Mouse (Mus musculus) cerebellum, adult 2 months (tissue): ENCODE measurements around the gene Cep104. TPM values are rescaled to one million over a fixed set of nuclear protein-coding genes. Genes with fewer than 3 reads are reported as not detected.

ENCODE experiments used
- DNase-seq, 2 experiments: peaks; one replicate each; pipeline ENCODE4 v3.0.0; 2021
- H3K27ac ChIP-seq: fragments of 200-500 bp; 2 replicates; pipeline ENCODE4 v1.5.1; 2012; ENCODE audit warnings: low read length, control low read depth, inconsistent platforms; ENCODE audit not compliant: insufficient read depth
- H3K27me3 ChIP-seq: fragments of 200-500 bp; 2 replicates; pipeline ENCODE4 v1.6.1; 2012; ENCODE audit warnings: inconsistent platforms, mild to moderate bottlenecking, low read length, moderate library complexity; ENCODE audit not compliant: control insufficient read depth, insufficient read depth
- H3K4me1 ChIP-seq: fragments of 200-500 bp; 2 replicates; pipeline ENCODE4 v1.6.1; 2011; ENCODE audit warnings: low read length; ENCODE audit not compliant: control insufficient read depth, insufficient read depth
- H3K4me3 ChIP-seq: fragments of 200-500 bp; replicated peaks from 2 replicates; pipeline ENCODE3; 2011; ENCODE audit warnings: mild to moderate bottlenecking, low read depth, low read length, control low read depth; ENCODE audit not compliant: insufficient read depth
- CTCF ChIP-seq: fragments of 200-500 bp; IDR thresholded peaks from 2 replicates; pipeline ENCODE4 v1.5.1; 2011; ENCODE audit warnings: low read depth, mild to moderate bottlenecking, control low read depth, low read length, moderate library complexity, borderline replicate concordance; ENCODE audit not compliant: insufficient read depth
- POLR2A ChIP-seq: fragments of 200-500 bp; IDR thresholded peaks from 2 replicates; pipeline ENCODE4 v1.6.1; 2011; ENCODE audit warnings: low read length, control low read depth, borderline replicate concordance; ENCODE audit not compliant: insufficient read depth
- WGBS: fragments of 180-500 bp; shearing (Covaris S2); methylation state at CpG from one replicate; pipeline ENCODE4 v1.1.7; 2018; 5-methylcytosine and 5-hydroxymethylcytosine counted together
- polyA plus RNA-seq: library from polyadenylated mRNA; depleted of rRNA; stranded (reverse); fragments of >200 nt; gene quantifications from 2 replicates; pipeline ENCODE4 v1.2.3, GENCODE M21; 2012; rRNA removed

The Cep104 gene
- polyA plus RNA-seq, 1 experiment: 23.9 TPM

DNA sequence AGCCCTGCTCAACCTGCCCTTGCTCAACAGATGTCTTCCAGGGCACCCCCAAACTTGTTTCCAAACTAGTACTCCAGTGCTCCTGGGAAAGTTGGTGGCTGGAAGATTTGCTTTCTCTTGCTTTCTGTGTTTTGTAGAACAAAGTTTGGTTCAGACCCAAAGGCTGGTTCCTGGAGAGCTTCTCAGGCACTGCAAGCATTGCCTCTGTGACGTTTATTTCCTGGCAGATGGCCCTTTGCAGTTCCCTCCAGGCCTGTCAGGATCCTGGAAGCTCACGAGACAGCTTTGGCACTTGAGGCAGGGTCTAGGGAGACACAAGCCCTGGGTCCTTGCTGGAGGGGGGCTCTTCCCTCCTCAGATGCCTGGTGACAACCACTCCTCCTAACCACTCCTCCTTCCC is 81.7 kb downstream of the Cep104 start:
- no peak for DNase-seq
- H3K27me3 ChIP-seq: no peaks in the 10 kb centered on the region
- TF ChIP-seq POLR2A (no peak), CTCF (no peak)
- no peak overlapping the region for H3K4me3 ChIP-seq
- 39% methylated on average over 2 of the region's 2 CpGs for WGBS
- H3K4me1 ChIP-seq: no peaks in the 10 kb centered on the region
- no peak overlapping the region for H3K27ac ChIP-seq

DNA sequence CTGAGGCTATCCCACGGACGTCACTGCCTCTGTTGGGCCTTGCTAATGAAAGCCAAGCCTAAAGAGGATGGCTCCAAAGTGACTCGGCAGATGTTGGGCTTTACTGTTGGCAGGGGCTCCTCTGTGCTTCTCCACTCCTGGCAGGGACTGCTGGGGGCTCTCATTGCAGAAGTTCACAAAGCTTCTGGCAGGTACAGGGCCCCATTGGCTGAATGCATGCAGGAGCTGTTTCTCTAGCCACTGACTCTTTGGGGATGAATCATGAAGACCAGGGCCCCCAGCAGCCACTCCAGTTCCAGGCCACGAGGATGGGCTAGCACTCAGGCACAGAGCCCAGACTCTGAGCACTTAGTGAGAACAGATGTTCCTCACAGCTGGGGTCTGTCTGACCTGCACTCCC is 82.7 kb downstream of the Cep104 start:
- no peak overlapping the region for H3K27ac ChIP-seq
- no peak overlapping the region for H3K4me3 ChIP-seq
- 43% methylated on average over 4 of the region's 4 CpGs for WGBS
- H3K27me3 ChIP-seq: no peaks in the 10 kb centered on the region
- TF ChIP-seq POLR2A: no peak
- TF ChIP-seq CTCF: no peak
- no peaks in the 10 kb centered on the region for H3K4me1 ChIP-seq
- no peak for DNase-seq

Other genes starting within 250 kb of the Cep104 start
- gene A430005L14Rik, start 18.0 kb upstream of the Cep104 start, polyA plus RNA-seq: 41.0 and 43.3 TPM in 2 replicates
- gene Dffb, start 68 bp upstream of the Cep104 start, polyA plus RNA-seq: 21.6 and 27.3 TPM in 2 replicates
- gene Lrrc47, start 36.5 kb downstream of the Cep104 start, polyA plus RNA-seq: 44.8 and 45.0 TPM in 2 replicates
- gene Smim1, start 51.0 kb downstream of the Cep104 start, polyA plus RNA-seq: 35.5 and 39.6 TPM in 2 replicates
- gene Ccdc27, start 67.5 kb downstream of the Cep104 start, polyA plus RNA-seq: not detected in 2 replicates
- gene Trp73, start 165.0 kb downstream of the Cep104 start, polyA plus RNA-seq: 1.7 and 2.6 TPM in 2 replicates
- 55.6 and 60.3 TPM in 2 replicates for gene Wrap73, start 167.2 kb downstream of the Cep104 start, polyA plus RNA-seq
- gene Tprgl, start 185.5 kb downstream of the Cep104 start, polyA plus RNA-seq: 261 and 272 TPM in 2 replicates
- 2.6 and 2.9 TPM in 2 replicates for gene Megf6, start 195.5 kb downstream of the Cep104 start, polyA plus RNA-seq